Mouse (Mus musculus): ENCODE measurements at regions not wholly inside any gene's neighbourhood (a gene's known extent, or its start where the extent isn't known, plus 50 kb on each side); places are given as distances from the start of the nearest gene placed in this dataset.

DNA sequence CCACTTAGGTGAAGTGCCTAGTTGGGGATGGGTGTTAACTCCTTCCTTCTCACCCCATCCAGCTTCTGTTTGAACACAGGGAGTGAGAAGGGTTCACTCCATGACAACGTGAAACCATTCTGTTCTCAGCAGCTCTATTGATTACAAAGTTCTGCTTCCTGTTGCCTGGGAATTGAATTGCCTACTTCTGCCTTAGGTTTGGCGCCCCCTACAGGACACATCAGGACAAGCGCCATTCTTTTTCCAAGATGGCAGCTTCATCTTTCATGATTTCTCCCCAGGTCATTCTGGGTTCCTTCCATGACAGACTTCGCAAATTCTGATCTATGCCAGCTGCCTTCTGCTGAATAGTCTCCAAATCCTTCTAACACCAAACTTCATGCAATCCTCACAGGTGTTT lies 371.5 kb downstream of the Lrig3 start:
- TF ChIP-seq CTCF (IDR thresholded peaks at IDR 0.05; ENCODE audit: insufficient read depth, low read depth, low read length) (no peak), POLR2A (IDR thresholded peaks at IDR 0.05; ENCODE audit: insufficient read depth, low read depth, low read length) (no peak)
